Mouse (Mus musculus): Measurements from ENCODE around the gene Ndufs1.

DNA sequence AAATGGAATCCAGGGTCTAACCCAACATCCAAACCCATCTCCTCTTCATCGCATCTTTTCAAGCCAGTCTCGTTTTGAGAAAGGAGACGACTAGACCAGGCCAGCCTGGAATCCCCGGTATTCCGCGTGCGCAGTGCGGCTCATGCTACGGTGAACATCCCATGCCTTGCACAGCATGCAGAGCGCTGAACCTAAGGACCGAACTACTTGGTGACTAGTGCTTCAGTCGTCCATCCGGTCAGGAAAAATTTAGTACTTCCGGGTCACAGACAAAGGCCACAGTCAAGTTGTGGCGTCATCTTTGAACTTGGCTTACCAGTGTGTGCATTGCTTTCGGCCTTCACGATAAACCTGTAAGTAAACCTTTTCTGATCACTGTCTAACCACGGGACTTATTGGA is 23.7 kb upstream of the Ndufs1 start:
- TF ChIP-seq CTCF (IDR thresholded peaks at IDR 0.05; ENCODE audit: low read depth) (no peak), EP300 (IDR thresholded peaks at IDR 0.05; ENCODE audit: low read depth) (no peak)
